Mouse (Mus musculus) adrenal gland, postnatal 25 days (tissue): ENCODE data around the gene Gm26620. TPM values are rescaled to one million over a fixed set of nuclear protein-coding genes. Genes with fewer than 3 reads are reported as not detected.

Experiments used
- DNase-seq: peaks from one replicate; pipeline ENCODE4 v3.0.0; 2021; ENCODE audit warnings: mixed read lengths
- long read RNA-seq: library from polyadenylated mRNA; stranded (forward); transcript quantifications from one replicate; pipeline ENCODE4 v2.0.0, GENCODE M21; 2021
- total RNA-seq: library from RNA; stranded (reverse); gene quantifications from 2 replicates; pipeline ENCODE4 v1.2.3, GENCODE M21; 2021

The Gm26620 gene
- total RNA-seq, result 0.55 TPM in 1 of 2 replicates, not detected in the other
- long read RNA-seq, result 0 reads

DNA sequence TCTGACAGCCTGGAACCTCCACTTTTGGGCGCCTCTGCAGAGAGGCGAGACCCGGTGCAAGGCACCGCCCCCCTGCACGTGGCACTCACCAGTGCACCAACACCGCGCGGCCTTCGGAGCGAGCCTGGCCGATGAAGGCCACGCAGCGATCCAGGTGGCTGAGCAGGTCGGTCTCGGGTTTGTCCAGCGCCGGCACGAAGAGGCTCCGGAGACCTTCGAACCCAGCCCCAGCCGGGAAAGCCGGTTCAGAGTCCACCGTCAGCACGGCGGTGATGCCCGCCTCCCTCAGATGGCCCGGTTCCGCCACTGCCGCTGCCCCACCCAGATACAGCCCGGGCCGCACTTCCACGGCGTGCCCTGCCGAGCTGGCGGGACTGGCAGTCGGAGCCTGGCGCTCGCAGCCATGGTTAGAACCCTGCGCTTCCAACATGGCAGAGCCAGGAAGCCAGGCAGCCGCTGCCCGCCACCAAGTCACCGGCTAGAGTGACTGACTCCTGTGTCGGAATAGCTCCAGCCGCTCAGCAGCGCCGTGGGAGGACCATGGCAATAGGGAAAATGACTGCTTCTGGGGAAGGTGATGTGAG lies at the start of gene Gm26620, which contains the start of gene Dusp12:
Gene Gm26620 (plus strand): TSS at position 88 of the 584 bp plus-strand sequence.
Gene Dusp12 (minus strand): TSS at position 563 of the 584 bp plus-strand sequence.
- peak; percentile 84 for DNase-seq

DNA sequence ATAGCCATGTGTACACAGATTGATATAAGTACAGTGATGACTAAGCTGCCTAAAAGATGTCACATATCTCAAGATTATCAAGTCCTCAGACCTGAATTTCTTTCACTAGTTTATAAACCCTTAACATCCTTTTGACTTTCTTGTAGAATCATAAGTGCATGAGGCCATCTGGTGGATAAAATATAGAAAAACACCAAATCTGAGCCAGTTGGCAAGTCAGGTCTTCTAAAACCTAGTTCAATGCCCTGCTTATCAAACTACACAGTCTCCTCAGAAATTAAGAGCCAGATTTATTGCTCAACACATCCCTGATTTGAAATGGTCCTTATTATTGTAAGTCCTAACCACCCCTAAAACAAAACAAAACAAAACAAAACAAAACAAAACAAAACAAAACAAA lies 45.2 kb upstream of the Gm26620 start:
- DNase-seq, result no peak

DNA sequence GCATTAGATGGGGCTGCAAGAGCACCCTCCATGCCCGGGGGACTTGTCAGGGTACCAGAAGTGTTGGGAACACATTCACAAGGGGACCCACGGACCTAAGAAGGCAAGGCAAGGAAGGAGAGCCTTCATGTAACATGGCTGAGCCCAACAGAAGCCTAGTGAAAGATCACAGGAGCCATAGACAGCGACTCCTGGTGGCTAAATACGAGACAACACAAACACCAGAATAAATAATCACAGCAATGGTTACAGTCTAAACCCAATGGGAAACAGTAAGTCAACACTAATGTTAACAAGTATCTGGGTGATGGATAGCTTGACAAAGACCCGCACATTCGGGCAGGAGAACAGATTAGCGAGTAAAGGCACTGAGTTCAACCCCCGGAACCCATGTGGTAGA lies 40.5 kb upstream of the Gm26620 start:
- no peak for DNase-seq

DNA sequence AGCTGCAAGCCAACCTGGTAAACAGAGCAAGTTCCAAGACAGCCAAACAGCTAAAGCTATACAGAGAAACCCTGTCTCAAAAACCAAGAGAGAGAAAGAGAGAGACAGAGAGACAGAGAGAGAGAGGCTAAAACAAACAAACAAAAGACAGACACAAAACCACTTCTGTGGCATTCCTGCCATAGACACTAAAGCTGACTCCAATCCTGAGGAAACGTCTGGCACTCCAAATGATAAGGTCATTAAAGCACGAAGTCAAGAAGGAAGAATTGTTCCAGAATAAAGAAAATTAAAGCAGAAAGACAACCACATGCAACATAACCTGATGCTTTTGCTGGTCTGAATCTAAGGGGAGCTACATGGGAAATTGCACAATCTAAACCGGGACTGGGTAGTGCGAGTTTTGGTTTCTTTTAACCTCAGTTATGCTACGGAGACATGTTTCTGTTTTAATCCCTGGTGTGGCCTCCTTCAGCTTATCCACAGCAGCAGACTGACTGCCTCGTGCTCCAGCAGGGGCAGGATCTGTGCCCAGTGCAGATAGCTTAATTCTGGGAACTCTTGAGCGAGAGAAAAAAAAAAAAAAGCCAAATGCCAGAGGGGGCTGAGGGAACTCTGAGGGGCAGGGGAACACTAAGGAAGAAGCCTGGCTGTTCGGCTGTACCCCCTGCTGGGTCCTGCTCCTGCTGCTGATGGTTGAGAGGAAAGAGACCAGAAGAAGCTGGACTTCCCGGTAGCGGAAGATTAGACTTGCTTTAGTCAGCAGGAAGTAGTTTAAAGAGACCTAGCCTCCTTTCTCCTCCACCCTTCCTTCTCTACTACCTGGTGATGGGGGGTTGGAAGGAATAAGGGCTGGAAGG lies 39.2 kb upstream of the Gm26620 start:
- DNase-seq, result no peak

DNA sequence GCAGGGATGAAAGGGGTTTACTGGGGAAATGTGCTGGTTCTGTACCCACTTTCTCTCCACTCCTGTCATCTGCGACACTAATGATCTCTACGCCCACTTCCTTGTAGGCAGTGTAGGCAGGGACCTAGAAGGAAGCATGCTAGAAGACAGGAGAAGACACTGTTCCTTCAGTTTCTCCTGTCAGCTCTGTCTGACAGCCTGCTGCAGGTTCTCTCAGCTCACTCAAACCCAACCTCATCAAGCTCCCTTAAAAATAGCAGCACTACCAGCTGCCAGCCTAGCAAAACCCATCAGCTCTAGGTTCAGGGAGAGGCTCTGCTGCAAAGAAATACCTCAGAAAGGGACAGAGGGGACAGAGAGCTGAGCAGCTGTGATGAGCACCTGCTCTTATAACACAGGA lies 34.9 kb upstream of the Gm26620 start:
- no peak for DNase-seq

DNA sequence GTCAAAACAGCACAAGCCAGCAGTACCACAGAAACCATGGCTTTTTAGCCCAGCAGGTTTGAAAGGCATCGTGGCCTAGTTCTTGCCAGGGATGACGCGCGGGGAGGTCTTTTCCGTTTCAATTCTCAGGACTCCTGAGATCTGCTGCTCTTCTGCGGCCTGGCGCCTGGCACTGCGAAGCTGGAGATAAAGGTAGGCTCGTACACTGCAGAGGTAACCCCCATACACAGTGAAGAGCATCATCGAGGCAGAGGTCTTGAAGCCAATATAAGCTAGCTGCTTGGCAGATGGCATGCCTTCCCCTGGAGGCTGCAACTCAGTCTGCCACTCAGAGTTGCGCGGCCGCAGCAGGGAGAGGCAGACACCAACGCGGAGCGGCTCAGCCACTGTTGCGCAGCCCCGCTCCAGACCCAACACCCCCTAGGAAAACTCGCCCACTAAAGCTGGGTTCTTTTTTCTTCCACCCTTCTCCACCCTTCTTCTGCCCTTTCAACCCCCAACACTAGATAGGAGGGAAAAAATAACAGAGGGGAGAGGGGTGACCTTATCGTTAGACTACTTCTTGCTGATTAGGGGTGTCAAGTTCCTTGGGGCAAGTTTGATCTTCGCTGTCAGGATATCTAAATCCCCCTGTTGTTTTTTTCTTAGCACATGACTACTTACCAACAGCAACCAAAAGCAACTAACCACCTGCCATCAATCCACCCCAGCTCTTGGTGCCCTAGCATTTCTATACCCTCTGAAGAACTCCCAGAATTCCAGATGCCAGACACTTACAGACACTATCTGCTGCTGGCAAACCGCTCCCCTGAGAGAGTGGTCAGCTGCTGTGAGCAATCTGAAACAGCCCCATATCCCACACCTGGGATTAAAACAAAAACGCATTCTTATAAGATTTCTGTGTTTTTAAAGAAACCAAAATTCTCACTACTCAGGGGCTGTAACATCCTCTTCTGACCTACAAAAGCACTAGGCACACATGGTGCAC lies 33.9 kb upstream of the Gm26620 start:
- DNase-seq, result no peak

DNA sequence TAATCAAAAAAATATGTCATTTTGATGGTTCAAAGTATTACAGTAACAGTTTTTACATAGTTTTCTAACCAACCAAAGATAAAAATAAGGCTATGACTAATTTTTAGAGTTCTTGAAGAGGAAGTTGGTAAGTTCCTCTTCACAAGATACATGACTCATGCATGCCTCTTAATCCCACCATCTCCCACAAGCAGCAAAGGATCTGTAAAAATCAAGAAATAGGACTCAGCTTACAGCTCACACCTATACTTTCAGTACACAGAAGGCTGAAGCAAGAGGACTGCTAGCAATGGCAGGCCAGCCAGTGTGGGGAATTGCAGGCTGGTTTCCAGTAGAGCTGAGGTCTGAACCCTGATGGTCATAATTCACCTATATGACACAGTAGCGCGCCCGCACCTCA lies 31.3 kb upstream of the Gm26620 start:
- DNase-seq, result no peak

DNA sequence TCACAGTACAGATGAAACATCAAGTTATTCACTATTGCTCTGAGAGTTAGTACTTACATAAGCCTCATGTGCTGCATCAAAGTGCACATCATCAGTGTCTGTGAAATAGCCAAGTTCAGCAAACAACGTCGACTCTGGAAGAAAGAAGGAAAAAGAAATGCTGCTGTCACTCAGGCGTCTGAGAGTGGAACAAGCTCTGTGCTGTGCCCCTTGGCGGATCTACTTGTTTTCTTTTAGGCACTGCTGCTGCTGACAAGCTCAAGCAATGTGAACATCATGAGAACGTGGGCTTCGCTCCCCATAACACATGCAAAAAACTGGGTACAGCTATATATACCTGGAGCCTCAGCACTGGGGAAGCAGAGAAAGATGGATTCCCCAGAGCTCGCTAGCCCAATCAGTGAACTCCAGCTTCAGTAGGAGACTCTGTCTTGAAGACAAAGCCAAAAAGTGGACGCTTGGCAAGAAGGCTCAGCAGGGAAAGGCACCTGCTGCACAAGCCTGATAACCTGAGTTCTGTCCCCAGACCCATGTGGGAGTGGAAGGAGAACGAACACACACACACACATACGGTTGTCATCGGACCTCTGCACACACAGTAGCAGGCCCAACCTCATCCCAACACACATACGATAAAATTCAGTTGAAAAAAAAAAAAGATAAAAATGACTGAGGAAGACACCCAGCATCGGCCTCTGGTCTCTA lies 29.7 kb upstream of the Gm26620 start:
- no peak for DNase-seq

DNA sequence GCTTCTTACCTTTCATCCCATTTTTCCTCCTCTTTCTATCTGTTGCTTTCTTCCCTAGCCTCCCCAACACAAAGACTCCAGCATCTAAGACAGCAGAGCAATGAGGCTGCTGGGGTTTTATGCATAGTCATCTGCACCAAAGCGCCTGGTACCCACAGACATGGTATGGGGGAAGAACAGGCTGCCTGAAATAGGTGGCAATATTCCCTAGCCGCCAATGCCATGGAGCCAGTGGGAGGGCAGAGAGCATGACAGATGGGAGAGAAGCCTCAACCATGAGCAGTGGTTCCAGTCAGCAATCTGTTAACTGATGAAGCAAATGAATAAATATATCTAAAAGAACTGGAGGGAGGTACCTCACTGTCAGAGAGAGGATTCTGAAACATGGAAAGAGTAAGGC lies 27.5 kb upstream of the Gm26620 start:
- no peak for DNase-seq

DNA sequence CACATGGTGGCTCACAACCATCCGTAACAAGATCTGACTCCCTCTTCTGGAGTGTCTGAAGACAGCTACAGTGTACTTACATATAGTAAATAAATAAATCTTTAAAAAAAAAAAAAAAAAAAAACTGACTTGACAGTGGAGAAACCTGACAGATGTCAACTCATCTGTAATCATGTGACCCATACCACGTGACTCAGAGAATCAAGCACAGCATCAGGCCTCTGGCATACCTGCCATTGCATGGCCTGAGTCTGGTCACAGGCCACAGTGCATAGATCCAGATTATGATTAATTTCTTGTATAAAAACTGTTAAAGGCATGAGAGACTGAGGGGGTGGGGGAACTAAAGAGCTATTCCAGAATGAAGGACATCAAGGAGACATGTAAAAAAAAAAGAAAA lies 26.0 kb upstream of the Gm26620 start:
- DNase-seq, result no peak

DNA sequence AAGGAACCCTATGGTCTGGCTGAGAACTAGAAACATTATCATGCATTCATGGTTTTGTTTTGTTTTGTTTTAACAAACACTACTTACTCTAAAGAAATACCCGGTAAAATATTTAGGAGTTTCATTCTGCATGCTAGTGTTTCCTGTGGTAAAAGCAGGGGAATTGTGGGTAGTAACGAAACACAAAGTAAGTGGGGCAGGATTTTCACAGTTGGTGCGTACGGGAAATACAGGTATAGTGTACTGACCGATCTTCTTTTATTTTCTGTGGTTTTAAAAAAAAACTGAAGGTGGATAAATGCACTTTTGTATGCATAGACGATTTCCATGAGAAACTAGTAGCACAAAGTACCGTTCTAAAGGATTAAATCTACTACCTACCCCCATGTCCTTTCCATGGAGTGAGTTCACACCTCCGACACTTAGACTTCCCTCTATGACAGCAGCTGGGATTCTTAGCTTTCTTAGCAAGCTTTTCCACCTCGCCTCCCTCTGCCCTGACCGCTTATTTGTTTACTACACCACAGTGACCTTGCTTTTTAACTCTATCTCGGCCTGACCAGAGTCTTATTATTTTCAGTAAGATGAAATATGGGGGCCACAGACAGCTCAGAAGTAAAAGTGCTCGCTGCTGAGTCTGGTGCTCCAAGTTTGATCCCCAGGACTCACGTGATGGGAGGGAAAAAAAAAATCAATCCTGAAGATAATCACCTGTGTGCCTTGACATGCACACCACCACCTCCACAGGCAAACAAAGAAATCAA lies 23.0 kb upstream of the Gm26620 start:
- no peak for DNase-seq

DNA sequence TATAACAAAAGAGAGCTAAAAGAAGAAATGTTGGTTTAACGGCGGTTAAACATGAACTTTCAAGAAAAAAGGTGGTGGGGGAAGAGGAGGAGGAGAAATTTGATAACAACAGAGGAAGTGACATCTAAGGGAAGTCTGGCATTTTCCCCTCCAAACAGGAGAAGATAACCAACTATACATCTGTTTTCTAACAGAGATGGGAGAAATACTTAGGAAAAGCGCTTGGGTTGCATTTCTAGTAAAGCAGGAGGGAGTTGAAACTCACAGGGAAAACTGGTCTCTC lies 22.5 kb upstream of the Gm26620 start:
- no peak for DNase-seq

DNA sequence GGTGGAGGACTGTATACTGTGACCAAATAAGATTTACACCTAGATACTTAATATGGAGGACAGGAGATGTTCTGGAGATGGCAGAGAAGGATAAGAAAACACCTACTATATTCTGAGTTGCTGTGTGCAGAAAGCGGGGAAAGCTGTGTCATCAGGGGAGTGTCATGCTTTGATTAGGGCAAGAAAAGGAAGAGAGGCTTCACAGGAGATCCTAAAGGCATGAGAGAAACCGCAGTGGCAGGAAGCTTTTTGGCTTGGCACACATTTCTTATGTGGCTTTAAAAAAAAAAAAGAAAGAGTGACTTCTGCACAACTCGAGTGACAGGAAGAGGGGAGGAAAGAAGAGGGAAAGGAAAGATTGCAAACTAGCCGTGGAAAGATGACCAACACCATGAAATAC lies 21.8 kb upstream of the Gm26620 start:
- DNase-seq, result no peak

DNA sequence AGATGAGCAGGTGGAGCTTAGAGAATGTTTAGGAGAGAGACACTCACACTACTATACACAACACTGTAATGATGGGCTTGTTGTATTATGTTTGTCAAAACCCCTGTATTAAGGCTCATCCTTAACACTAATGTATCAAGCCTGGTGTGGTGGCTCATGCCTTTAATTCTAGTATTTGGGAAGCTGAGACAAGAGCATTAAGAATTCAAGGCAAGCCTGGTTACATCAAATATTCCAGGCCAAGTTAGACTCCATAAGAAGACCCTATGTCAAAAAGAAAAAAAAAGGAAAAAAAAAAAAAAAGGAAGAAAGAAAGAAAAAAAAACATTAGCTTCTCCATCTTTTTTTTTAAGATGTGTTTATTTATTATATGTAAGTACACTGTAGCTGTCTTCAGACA lies 20.6 kb upstream of the Gm26620 start:
- DNase-seq, result no peak

DNA sequence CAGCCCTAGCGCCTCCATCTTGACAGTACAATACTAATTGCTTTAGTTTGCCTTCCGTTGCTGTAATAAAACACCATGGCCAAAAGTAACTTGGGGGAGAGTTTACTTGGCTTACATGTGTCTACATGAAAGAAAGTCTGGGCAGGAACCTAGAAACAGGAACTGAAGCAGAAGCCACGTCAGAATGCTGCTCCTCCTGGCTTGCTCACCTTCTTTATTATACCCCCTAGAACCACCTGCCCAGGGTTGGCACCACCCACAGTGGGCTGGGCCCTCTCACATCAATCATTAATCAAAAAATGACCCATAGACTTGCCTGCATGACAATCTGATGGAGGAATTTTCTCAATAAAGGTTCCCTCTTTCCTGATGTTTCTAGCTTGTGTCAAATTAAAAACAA lies 20.1 kb upstream of the Gm26620 start:
- DNase-seq, result no peak

DNA sequence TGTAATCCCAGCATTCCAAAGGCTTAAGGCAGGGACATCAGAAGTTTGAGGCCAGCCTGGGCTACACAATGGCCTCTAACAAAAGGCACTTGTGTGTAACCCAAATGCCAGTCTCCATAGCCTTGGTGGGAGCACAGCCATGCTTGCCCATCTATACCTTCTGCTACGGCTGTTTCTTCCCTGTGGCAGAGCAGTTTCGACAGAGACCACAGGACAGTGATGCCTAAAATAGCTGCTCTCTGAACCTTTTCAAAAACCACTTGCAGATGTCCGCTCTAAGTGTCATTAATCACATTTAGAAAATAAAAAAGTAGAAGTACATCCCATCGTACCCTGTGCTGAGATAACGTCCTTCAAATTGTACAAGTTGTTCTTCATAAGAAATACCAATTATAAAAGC lies 19.5 kb upstream of the Gm26620 start:
- no peak for DNase-seq

DNA sequence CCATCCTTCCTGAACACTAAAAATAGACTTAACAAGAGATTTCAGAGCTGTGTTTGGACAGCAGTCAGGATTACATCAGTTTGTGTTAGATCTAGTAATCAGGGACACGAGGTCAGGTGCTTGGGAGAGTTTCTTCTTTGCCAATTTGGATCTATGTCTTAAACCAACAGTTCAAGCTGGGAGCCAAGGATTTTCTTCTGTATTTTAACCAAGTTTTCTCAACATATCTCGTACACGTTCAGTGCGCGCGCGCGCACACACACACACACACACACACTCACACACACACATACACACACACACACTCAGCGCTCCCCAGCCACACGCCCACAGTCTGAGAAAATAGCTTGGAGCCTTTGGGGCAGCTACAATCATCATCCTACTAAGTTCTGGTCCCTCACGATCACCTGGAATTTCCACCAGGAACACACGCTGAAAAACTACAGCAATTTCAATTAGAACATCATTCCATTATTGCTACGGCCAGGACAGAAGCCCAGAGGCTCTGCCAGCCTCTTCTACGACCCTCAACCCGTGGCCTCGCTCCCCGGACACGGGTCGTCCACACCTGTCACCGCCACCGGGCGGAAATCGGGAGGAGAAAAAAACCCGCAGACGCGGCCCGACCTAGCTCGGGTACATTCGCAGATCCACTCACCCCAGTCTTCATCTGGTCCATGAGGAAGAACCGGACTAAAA lies 17.7 kb upstream of the Gm26620 start:
- DNase-seq, result no peak

DNA sequence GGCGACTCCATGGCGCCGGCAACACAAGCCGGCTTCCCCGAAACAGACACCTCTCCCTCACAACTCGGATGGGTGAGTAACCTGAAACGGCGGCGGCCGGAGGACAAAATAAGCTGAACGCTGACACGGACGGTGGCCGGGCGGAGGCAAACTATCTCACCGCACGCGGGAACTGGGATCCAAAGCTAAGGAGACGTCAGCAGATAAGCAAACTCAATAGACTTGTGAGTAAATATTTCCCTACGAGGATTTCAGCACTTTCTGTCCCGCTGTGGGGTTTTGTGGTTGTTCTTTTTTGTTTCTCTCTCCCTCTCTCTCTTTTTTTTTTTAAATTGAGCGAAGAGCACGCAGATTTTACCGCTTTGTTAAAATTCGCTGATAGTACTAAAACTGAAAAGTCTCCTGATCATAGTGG lies 17.2 kb upstream of the Gm26620 start, which contains the start of gene Atf6:
Gene Atf6 (minus strand): TSS at position 81 of the 415 bp plus-strand sequence.
- DNase-seq, result peak; percentile 96

DNA sequence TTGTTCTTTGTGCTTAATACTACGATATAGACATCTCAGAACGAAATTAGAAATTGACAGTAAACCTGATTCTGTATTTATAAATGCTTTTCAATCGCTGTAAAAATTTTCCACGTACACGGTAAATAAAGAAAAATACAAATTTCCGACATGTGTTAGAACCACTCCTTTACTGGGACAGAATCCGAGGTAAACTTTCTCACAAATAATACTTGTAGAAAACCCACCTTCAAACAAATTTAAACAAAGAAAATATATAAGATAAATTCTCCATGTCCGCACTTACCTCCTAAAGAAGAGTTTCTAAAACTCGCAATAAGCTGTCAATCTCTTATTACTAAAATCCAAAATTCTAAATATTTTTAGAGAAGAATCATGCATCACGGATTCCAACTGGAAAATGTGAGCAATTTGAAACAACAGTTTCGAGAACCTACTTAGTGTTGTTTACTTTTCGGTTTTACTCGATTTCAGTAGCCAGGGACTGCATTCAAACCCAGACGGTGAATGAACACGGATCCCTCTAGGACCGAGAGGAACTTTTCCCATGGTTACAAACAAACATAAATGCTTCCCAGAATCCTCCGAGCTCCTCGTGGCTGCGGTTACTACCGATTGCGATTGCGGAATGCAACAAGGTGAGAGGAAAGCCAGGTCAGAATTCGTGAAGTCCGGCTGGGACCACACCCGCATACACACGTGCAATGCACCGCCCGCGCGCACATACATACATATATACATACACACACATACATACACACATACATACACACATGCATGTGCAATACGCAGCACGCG lies 16.6 kb upstream of the Gm26620 start:
- DNase-seq, result peak; percentile 45

DNA sequence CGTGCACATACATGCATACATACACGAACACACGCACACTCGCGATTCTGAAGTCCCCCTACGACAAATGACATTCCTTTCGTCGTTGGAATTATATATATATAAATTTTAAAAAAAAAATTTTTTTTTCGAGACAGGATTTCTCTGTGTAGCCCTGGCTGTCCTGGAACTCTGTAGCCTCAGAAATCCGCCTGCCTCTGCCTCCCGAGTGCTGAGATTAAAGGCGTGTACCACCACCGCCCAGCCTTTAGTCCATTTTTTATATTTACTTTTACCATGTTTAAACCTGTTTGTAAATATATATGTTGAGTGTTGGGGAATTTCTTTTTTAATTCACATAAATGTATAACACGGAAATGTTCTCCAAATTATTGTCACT lies 16.0 kb upstream of the Gm26620 start:
- DNase-seq, result no peak
